Comparison of ENCODE assay signal across 8 mouse cellular contexts in the genomic region with DNA sequence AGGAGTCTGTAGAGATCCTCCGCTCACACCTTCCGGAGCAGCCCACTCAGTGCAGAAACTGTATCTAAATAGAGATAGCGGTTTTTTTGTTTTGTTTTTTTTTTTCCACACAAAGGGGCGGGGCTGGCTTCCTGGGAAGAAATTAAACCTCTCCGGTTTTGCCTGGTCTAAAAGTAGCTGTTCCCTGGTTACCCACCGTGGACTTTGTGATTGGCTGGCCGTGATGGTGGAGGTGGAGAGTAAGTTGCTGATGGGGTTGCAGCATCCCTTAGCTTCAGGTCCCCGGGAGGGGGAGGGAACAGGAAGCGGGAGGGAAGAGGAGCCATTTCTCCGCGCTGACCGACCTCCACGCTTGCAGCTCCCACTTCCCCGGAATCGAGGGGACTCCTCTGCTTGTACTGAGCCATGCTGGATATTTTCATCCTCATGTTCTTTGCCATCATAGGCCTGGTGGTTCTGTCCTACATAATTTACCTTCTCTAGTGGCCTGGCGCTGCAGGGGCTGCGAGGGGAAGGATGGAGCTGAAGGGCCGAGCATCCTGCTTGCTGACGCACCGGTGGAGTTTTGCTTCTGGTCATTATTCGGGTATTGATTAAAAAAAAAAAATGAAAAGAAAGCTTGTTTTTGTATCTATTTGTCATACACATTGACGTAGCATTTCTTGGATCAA. TPM values are rescaled to one million over a fixed set of nuclear protein-coding genes. Genes with fewer than 3 reads are reported as not detected.
DNase-seq lines count a peak whose midpoint lies in the region; ATAC-seq and TF ChIP-seq lines count a peak whose summit lies in the region.

No protein-coding gene starts in this region.

- H3K36me3 ChIP-seq in embryonic facial prominence, embryonic 10.5 days (replicated peaks) = peaks cover 27% of the 10 kb centered on the region
- H3K36me3 ChIP-seq in intestine, postnatal 0 days (ENCODE audit: control insufficient read depth, insufficient read depth) = peaks cover 26% of the 10 kb centered on the region
- H3K36me3 ChIP-seq in midbrain, embryonic 11.5 days (ENCODE audit: control insufficient read depth, insufficient read depth, low read length) = 0 out of 2 replicates have a peak, but pooled peaks cover 2% of the 10 kb centered on the region
- H3K36me3 ChIP-seq in splenic B cell, adult 2 months (ENCODE audit: control insufficient read depth, insufficient read depth, low read length, poor library complexity, severe bottlenecking) = no peaks in the 10 kb centered on the region; the same call in 1 of the 2 replicates

- peak; percentile 64 for DNase-seq in urinary bladder, postnatal 14 days (ENCODE audit: low spot score)
- DNase-seq in urinary bladder, postnatal 25 days (ENCODE audit: low spot score) = no peak
- peak; percentile 91 for DNase-seq in embryonic facial prominence, embryonic 10.5 days (ENCODE audit: low spot score)
- DNase-seq in heart, adult 18-20 months = peak; percentile 84 to 89
- peak; percentile 87 to 99 for DNase-seq in left cerebral cortex, postnatal 25 days (ENCODE audit: low spot score in 2 of 2)
- peak; percentile 95 for DNase-seq in midbrain, embryonic 11.5 days (ENCODE audit: low spot score, missing footprints)
- peak; percentile 27 for DNase-seq in splenic B cell, adult 2 months (ENCODE audit: low read depth, low spot score)

- WGBS in embryonic facial prominence, embryonic 10.5 days = 2% methylated on average over 22 of the region's 22 CpGs
- 8% methylated on average over 22 of the region's 22 CpGs for WGBS in intestine, postnatal 0 days
- 1% methylated on average over 22 of the region's 22 CpGs for whole genome bisulfite sequencing in midbrain, embryonic 11.5 days

- intact Hi-C loops in left cerebral cortex, postnatal 25 days (cut with DNase I) = loop anchor here (1.0 to 2.0 kb wide), 4 partner anchors 26 to 42 kb away; no protein-coding TSS in a partner anchor

- peak overlapping the region; percentile 59 for H3K4me2 ChIP-seq in intestine, postnatal 0 days (replicated peaks; ENCODE audit: low read depth)
- peak overlapping the region; percentile 56 for H3K4me2 ChIP-seq in midbrain, embryonic 11.5 days

- no peak for ATAC-seq in intestine, postnatal 0 days
- ATAC-seq in midbrain, embryonic 11.5 days (ENCODE audit: low FRiP score) = peak; percentile 86

- TF ChIP-seq CTCF in intestine, postnatal 0 days (IDR thresholded peaks at IDR 0.05; ENCODE audit: low read depth) = no peak

- peaks cover 26% of the 10 kb centered on the region for H3K4me1 ChIP-seq in embryonic facial prominence, embryonic 10.5 days
- no peaks in the 10 kb centered on the region for H3K4me1 ChIP-seq in intestine, postnatal 0 days (replicated peaks; ENCODE audit: control insufficient read depth, insufficient read depth, low read length)
- H3K4me1 ChIP-seq in midbrain, embryonic 11.5 days (ENCODE audit: control insufficient read depth, insufficient read depth, low read length) = peaks cover 6% of the 10 kb centered on the region; the same call in 1 of the 2 replicates

- H3K9me3 ChIP-seq in embryonic facial prominence, embryonic 10.5 days = no peaks in the 10 kb centered on the region
- no peaks in the 10 kb centered on the region for H3K9me3 ChIP-seq in intestine, postnatal 0 days (ENCODE audit: control insufficient read depth)
- H3K9me3 ChIP-seq in midbrain, embryonic 11.5 days (ENCODE audit: control insufficient read depth, low read length) = no peaks in the 10 kb centered on the region

- H3K27me3 ChIP-seq in embryonic facial prominence, embryonic 10.5 days (replicated peaks; ENCODE audit: low read depth, poor library complexity, severe bottlenecking) = no peaks in the 10 kb centered on the region
- no peaks in the 10 kb centered on the region for H3K27me3 ChIP-seq in intestine, postnatal 0 days (replicated peaks; ENCODE audit: control insufficient read depth, insufficient read depth, low read length)
- no peaks in the 10 kb centered on the region for H3K27me3 ChIP-seq in midbrain, embryonic 11.5 days (ENCODE audit: control insufficient read depth, insufficient read depth, low read length)
- H3K27me3 ChIP-seq in splenic B cell, adult 2 months (ENCODE audit: control insufficient read depth, insufficient read depth, low read length, poor library complexity, severe bottlenecking) = no peaks in the 10 kb centered on the region

- peak overlapping the region; percentile 90 for H3K27ac ChIP-seq in embryonic facial prominence, embryonic 10.5 days (replicated peaks)
- H3K27ac ChIP-seq in intestine, postnatal 0 days (ENCODE audit: low read depth, low read length) = no peak overlapping the region
- peak overlapping the region; percentile 69 for H3K27ac ChIP-seq in midbrain, embryonic 11.5 days (ENCODE audit: low read depth, low read length)

- H3K4me3 ChIP-seq in embryonic facial prominence, embryonic 10.5 days = peak overlapping the region; percentile 70
- H3K4me3 ChIP-seq in intestine, postnatal 0 days (ENCODE audit: low read depth, low read length) = peak overlapping the region; percentile 36
- peak overlapping the region; percentile 52 for H3K4me3 ChIP-seq in midbrain, embryonic 11.5 days (ENCODE audit: low read depth, low read length)

- peak overlapping the region; percentile 35; the same call in 1 of the 2 replicates for H3K9ac ChIP-seq in intestine, postnatal 0 days (ENCODE audit: low read depth, low read length)
- H3K9ac ChIP-seq in midbrain, embryonic 11.5 days (ENCODE audit: low read length) = peak overlapping the region; percentile 80

RNA-seq across cellular contexts. Expression of a gene that starts 0.5 kb away (rescaled TPM):
- 14.0 and 16.0 TPM in 2 replicates for polyA plus RNA-seq in embryonic facial prominence, embryonic 10.5 days (2016; fragmentation: Nextera tagmentation; extraction: Ambion mirVana)
- total RNA-seq in heart, adult 18-20 months (2021) = under 1 TPM; 0.51 to 0.55 TPM
- polyA plus RNA-seq in intestine, postnatal 0 days (2015; fragmentation: Nextera tagmentation; extraction: Ambion mirVana) = 1.8 and 2.0 TPM in 2 replicates
- 10 to 100 TPM; 75.4 to 75.9 TPM for total RNA-seq in left cerebral cortex, postnatal 25 days (2021)
- polyA plus RNA-seq in midbrain, embryonic 11.5 days (2014; fragmentation: Nextera tagmentation; extraction: Ambion mirVana) = 14.7 and 17.3 TPM in 2 replicates

RNA-seq across cellular contexts. Expression of a gene that starts 42.3 kb away (rescaled TPM):
- 90.5 and 98.7 TPM in 2 replicates for polyA plus RNA-seq in embryonic facial prominence, embryonic 10.5 days (2016; fragmentation: Nextera tagmentation; extraction: Ambion mirVana)
- 10 to 100 TPM; 34.9 to 36.6 TPM for total RNA-seq in heart, adult 18-20 months (2021)
- 98.2 and 103 TPM in 2 replicates for polyA plus RNA-seq in intestine, postnatal 0 days (2015; fragmentation: Nextera tagmentation; extraction: Ambion mirVana)
- 100 to 1,000 TPM; 192 to 202 TPM for total RNA-seq in left cerebral cortex, postnatal 25 days (2021)
- 52.6 and 59.2 TPM in 2 replicates for polyA plus RNA-seq in midbrain, embryonic 11.5 days (2014; fragmentation: Nextera tagmentation; extraction: Ambion mirVana)

RNA-seq across cellular contexts. Expression of a gene that starts 42.8 kb away (rescaled TPM):
- polyA plus RNA-seq in embryonic facial prominence, embryonic 10.5 days (2016; fragmentation: Nextera tagmentation; extraction: Ambion mirVana) = 0.42 and 0.67 TPM in 2 replicates
- total RNA-seq in heart, adult 18-20 months (2021) = under 1 TPM; 0.35 to 0.75 TPM
- 0.64 and 0.83 TPM in 2 replicates for polyA plus RNA-seq in intestine, postnatal 0 days (2015; fragmentation: Nextera tagmentation; extraction: Ambion mirVana)
- total RNA-seq in left cerebral cortex, postnatal 25 days (2021) = 1 to 10 TPM; 1.8 to 2.1 TPM
- 0.83 and 0.96 TPM in 2 replicates for polyA plus RNA-seq in midbrain, embryonic 11.5 days (2014; fragmentation: Nextera tagmentation; extraction: Ambion mirVana)

RNA-seq across cellular contexts. Expression of a gene that starts 58.9 kb away (rescaled TPM):
- 481 and 487 TPM in 2 replicates for polyA plus RNA-seq in embryonic facial prominence, embryonic 10.5 days (2016; fragmentation: Nextera tagmentation; extraction: Ambion mirVana)
- 100 to 1,000 TPM; 505 to 584 TPM for total RNA-seq in heart, adult 18-20 months (2021)
- 538 and 555 TPM in 2 replicates for polyA plus RNA-seq in intestine, postnatal 0 days (2015; fragmentation: Nextera tagmentation; extraction: Ambion mirVana)
- 100 to 1,000 TPM; 340 to 351 TPM for total RNA-seq in left cerebral cortex, postnatal 25 days (2021)
- polyA plus RNA-seq in midbrain, embryonic 11.5 days (2014; fragmentation: Nextera tagmentation; extraction: Ambion mirVana) = 441 and 443 TPM in 2 replicates
